Comparison of ENCODE assay signal across 23 mouse cellular contexts in genomic region chr19:57174045-57174444, GRCm38 (mm10).
DNase-seq lines count a peak whose midpoint lies in the region; ATAC-seq and TF ChIP-seq lines count a peak whose summit lies in the region.
"Had no signal": no experiment of that assay in that cellular context is flagged by ENCODE, and none has a peak within 500 bp of the region (broad histone marks: within the 10 kb centered on the region; RNA-seq: fewer than 3 reads in every experiment).

No protein-coding gene starts in this region.

- no peaks in the 10 kb centered on the region for H3K27me3 ChIP-seq in kidney, embryonic 16.5 days (ENCODE audit: insufficient read depth, low read length)
- H3K27me3 ChIP-seq in liver, postnatal 0 days (ENCODE audit: insufficient read depth, low read length), result no peaks in the 10 kb centered on the region
- no peaks in the 10 kb centered on the region for H3K27me3 ChIP-seq in MEL (ENCODE audit: control insufficient read depth in 1 of 2, insufficient read depth in 2 of 2, low read length in 2 of 2)
- H3K27me3 ChIP-seq: heart, embryonic 13.5 days had no signal

- peak overlapping the region; percentile 63; the same call in 1 of the 2 replicates for H3K27ac ChIP-seq in kidney, embryonic 16.5 days (ENCODE audit: low read length)
- H3K27ac ChIP-seq in liver, postnatal 0 days (ENCODE audit: low read depth), result peak overlapping the region; percentile 58
- no peak overlapping the region for H3K27ac ChIP-seq in MEL (ENCODE audit: control insufficient read depth, low read depth, low read length)
- H3K27ac ChIP-seq: gastrocnemius, adult 2 months; heart, embryonic 10.5 days; heart, embryonic 13.5 days; hindbrain, embryonic 14.5 days; hindbrain, postnatal 0 days had no signal

- 45% methylated on average over 5 of the region's 5 CpGs for WGBS in kidney, embryonic 16.5 days
- WGBS in liver, postnatal 0 days (ENCODE audit: insufficient replicate concordance), result 73% methylated on average over 5 of the region's 5 CpGs

- no peak for ATAC-seq in kidney, embryonic 16.5 days (ENCODE audit: low FRiP score, low TSS enrichment)
- no peak for ATAC-seq in liver, postnatal 0 days
- ATAC-seq: activated CD4-positive, CD25-positive, alpha-beta regulatory T cell, adult 4 months; forebrain, embryonic 14.5 days; forebrain, postnatal 0 days; hindbrain, postnatal 0 days; inflammation-experienced regulatory T-cells, adult 6 months had no signal

- peaks cover 6% of the 10 kb centered on the region for H3K4me1 ChIP-seq in kidney, embryonic 16.5 days (ENCODE audit: insufficient read depth, low read length)
- peaks cover 17% of the 10 kb centered on the region for H3K4me1 ChIP-seq in liver, postnatal 0 days (ENCODE audit: insufficient read depth)
- no peaks in the 10 kb centered on the region for H3K4me1 ChIP-seq in MEL (ENCODE audit: control insufficient read depth in 1 of 2, insufficient read depth in 2 of 2, low read length in 2 of 2)

- TF ChIP-seq RAD21 in MEL (IDR thresholded peaks at IDR 0.05; ENCODE audit: low read depth, low read length), result no peak

- TF ChIP-seq EP300 in liver, postnatal 0 days (IDR thresholded peaks at IDR 0.05; ENCODE audit: low read depth), result no peak
- no peak for TF ChIP-seq EP300 in MEL (IDR thresholded peaks at IDR 0.05; ENCODE audit: low read depth in 1 of 2, low read length in 2 of 2)

- no peak overlapping the region for H3K4me2 ChIP-seq in kidney, embryonic 16.5 days (replicated peaks; ENCODE audit: low read depth, low read length)
- no peak overlapping the region for H3K4me2 ChIP-seq in liver, postnatal 0 days (ENCODE audit: low read depth, low read length)
- H3K4me2 ChIP-seq: heart, embryonic 13.5 days; hindbrain, embryonic 14.5 days had no signal

- H3K9me3 ChIP-seq in kidney, embryonic 16.5 days (ENCODE audit: low read length), result no peaks in the 10 kb centered on the region
- H3K9me3 ChIP-seq in liver, postnatal 0 days (ENCODE audit: low read length), result no peaks in the 10 kb centered on the region
- H3K9me3 ChIP-seq in MEL (replicated peaks; ENCODE audit: insufficient read depth, low read length), result no peaks in the 10 kb centered on the region
- H3K9me3 ChIP-seq: heart, embryonic 10.5 days; heart, embryonic 13.5 days had no signal

- no peaks in the 10 kb centered on the region for H3K36me3 ChIP-seq in kidney, embryonic 16.5 days (ENCODE audit: insufficient read depth, low read length)
- H3K36me3 ChIP-seq in liver, postnatal 0 days (replicated peaks; ENCODE audit: insufficient read depth, low read length), result 0 out of 2 replicates have a peak, but pooled peaks cover 2% of the 10 kb centered on the region
- no peaks in the 10 kb centered on the region for H3K36me3 ChIP-seq in MEL (ENCODE audit: control insufficient read depth in 1 of 2, insufficient read depth in 2 of 2, low read length in 2 of 2)

- no peak for DNase-seq in kidney, postnatal 14 days
- no peak for DNase-seq in liver, postnatal 0 days
- DNase-seq in liver (no peak), MEL (ENCODE audit: low read depth, low spot score) (no peak)
- no peak for DNase-seq in cerebellum, adult 9-10 months
- DNase-seq: adrenal gland, adult 8-10 months; adrenal gland, postnatal 25 days; cerebellum, adult 11-12 months; cerebellum, adult 8-10 months; cerebellum, postnatal 14 days; forebrain, postnatal 0 days; gastrocnemius, adult 2 months; gastrocnemius, postnatal 14 days; heart, postnatal 14 days; heart, postnatal 4 days had no signal

- no peak for TF ChIP-seq CTCF in liver, postnatal 0 days (IDR thresholded peaks at IDR 0.05; ENCODE audit: low read depth)
- no peak for TF ChIP-seq CTCF in MEL (IDR thresholded peaks at IDR 0.05 in 2 of 3, conservative IDR thresholded peaks at IDR 0.05 in 1 of 3; ENCODE audit: control insufficient read depth in 1 of 3, insufficient read depth in 1 of 3, low read depth in 2 of 3, low read length in 3 of 3, poor library complexity in 1 of 3, severe bottlenecking in 1 of 3)

- no peak overlapping the region for H3K9ac ChIP-seq in kidney, embryonic 16.5 days (replicated peaks; ENCODE audit: low read length)
- H3K9ac ChIP-seq in liver, postnatal 0 days (replicated peaks), result no peak overlapping the region
- no peak overlapping the region for H3K9ac ChIP-seq in MEL (ENCODE audit: control insufficient read depth, low read depth, low read length, poor library complexity, severe bottlenecking)
- H3K9ac ChIP-seq: forebrain, postnatal 0 days; heart, embryonic 13.5 days; hindbrain, embryonic 14.5 days had no signal

- H3K4me3 ChIP-seq in kidney, embryonic 16.5 days (ENCODE audit: low read length), result no peak overlapping the region
- H3K4me3 ChIP-seq in liver, postnatal 0 days (ENCODE audit: low read depth, low read length), result no peak overlapping the region
- no peak overlapping the region for H3K4me3 ChIP-seq in MEL (ENCODE audit: control insufficient read depth in 1 of 2, insufficient read depth in 1 of 2, low read depth in 2 of 2, low read length in 2 of 2)
- H3K4me3 ChIP-seq: gastrocnemius, adult 2 months; heart, embryonic 10.5 days; heart, embryonic 13.5 days had no signal

- H3K79me2 ChIP-seq in MEL (ENCODE audit: control insufficient read depth, insufficient read depth, low read length, poor library complexity), result no peaks in the 10 kb centered on the region

- TF ChIP-seq POLR2A in MEL (IDR thresholded peaks at IDR 0.05; ENCODE audit: control insufficient read depth in 1 of 2, insufficient read depth in 1 of 2, low read depth in 1 of 2, low read length in 2 of 2, poor library complexity in 1 of 2), result no peak

TF ChIP-seq in MEL, 35 proteins besides CTCF, POLR2A, EP300 and RAD21:
- TF ChIP-seq HCFC1 (IDR thresholded peaks at IDR 0.05; ENCODE audit: low read depth, low read length), result no peak
- peak; percentile 69; the same call in 1 of the 2 replicates for TF ChIP-seq MAFK (IDR thresholded peaks at IDR 0.05; ENCODE audit: borderline replicate concordance, low read depth, low read length)
TF ChIP-seq in MEL: peak in this region for 1.
